Mouse (Mus musculus): ENCODE measurements around the gene Arntl. TPM values are rescaled to one million over a fixed set of nuclear protein-coding genes. Genes with fewer than 3 reads are reported as not detected.

The Arntl gene
- polyA plus RNA-seq, 1 experiment from 2014 or later = 10.7 TPM

DNA sequence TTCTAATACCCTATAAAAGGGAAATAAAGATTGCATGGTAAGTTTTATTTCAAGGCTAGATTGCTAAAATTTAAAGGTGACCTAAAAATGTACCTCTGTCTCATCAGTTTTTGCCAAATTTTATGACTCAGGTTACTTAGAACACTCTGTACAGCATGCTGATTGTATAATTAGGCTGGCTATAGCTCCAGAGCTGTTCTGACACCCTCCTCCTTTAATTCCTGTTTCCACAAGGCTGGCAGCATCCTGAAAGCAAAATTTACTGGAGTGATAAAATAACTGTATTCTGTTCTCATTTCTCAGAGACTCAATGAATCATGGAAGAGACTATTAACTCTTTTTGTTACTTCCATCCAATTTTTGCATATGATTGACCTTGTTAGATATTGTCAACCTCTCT, 126.8 kb downstream of the Arntl start:
- no peak overlapping the region for H3K4me2 ChIP-seq
- no peaks in the 10 kb centered on the region for H3K9me3 ChIP-seq
- no peak overlapping the region for H3K4me3 ChIP-seq (replicated peaks)
- H3K9ac ChIP-seq = no peak overlapping the region
- H3K36me3 ChIP-seq = no peaks in the 10 kb centered on the region
- ATAC-seq (ENCODE audit: insufficient read depth, low FRiP score, low read depth) = no peak
- H3K27me3 ChIP-seq (replicated peaks) = no peaks in the 10 kb centered on the region
- H3K4me1 ChIP-seq = no peaks in the 10 kb centered on the region
- no peak overlapping the region for H3K27ac ChIP-seq

GRCm38 (mm10) chr7:113335250-113335649, 128.0 kb downstream of the Arntl start:
- H3K4me2 ChIP-seq = no peak overlapping the region
- H3K9me3 ChIP-seq = no peaks in the 10 kb centered on the region
- H3K4me1 ChIP-seq = no peaks in the 10 kb centered on the region
- H3K27ac ChIP-seq = no peak overlapping the region
- ATAC-seq (ENCODE audit: insufficient read depth, low FRiP score, low read depth) = no peak
- no peaks in the 10 kb centered on the region for H3K36me3 ChIP-seq
- no peaks in the 10 kb centered on the region for H3K27me3 ChIP-seq (replicated peaks)
- H3K9ac ChIP-seq = no peak overlapping the region
- WGBS = 79% methylated on average over 8 of the region's 8 CpGs
- H3K4me3 ChIP-seq (replicated peaks) = no peak overlapping the region

GRCm38 (mm10) chr7:113347271-113347670, 140.0 kb downstream of the Arntl start:
- Histone ChIP-seq H3K27ac (no peak overlapping the region), H3K36me3 (no peaks in the 10 kb centered on the region), H3K4me1 (no peaks in the 10 kb centered on the region), H3K9ac (no peak overlapping the region), H3K4me3 (replicated peaks) (no peak overlapping the region), H3K27me3 (replicated peaks) (no peaks in the 10 kb centered on the region), H3K4me2 (no peak overlapping the region), H3K9me3 (no peaks in the 10 kb centered on the region)
- ATAC-seq (ENCODE audit: insufficient read depth, low FRiP score, low read depth) = no peak
- WGBS = 33% methylated on average over 4 of the region's 4 CpGs

DNA sequence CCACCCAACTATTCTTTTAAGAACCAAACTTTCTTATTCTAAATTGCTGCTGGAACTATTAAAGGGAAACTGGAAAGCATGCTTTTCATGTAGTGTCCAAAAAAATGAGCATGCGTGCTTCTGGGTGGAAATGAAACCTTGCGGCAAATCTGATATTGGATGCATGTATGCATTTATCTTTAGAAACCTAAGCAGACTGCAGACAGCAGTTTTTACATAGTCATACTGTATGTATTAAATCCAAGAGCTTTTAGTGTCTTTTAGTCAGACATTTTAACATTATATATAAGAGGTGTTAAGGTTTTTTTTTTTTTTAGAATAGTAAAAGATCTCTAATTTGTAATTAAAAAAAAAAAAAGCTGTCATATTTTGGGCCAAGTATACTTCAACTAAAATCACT, 140.4 kb downstream of the Arntl start:
- H3K9ac ChIP-seq = no peak overlapping the region
- H3K36me3 ChIP-seq = no peaks in the 10 kb centered on the region
- ATAC-seq (ENCODE audit: insufficient read depth, low FRiP score, low read depth) = no peak
- no peaks in the 10 kb centered on the region for H3K4me1 ChIP-seq
- no peaks in the 10 kb centered on the region for H3K9me3 ChIP-seq
- H3K4me3 ChIP-seq (replicated peaks) = no peak overlapping the region
- no peaks in the 10 kb centered on the region for H3K27me3 ChIP-seq (replicated peaks)
- WGBS = 84% methylated on average over 2 of the region's 2 CpGs
- H3K27ac ChIP-seq = no peak overlapping the region
- H3K4me2 ChIP-seq = no peak overlapping the region

GRCm38 (mm10) chr7:113349089-113349488, 141.8 kb downstream of the Arntl start:
- no peaks in the 10 kb centered on the region for H3K4me1 ChIP-seq
- no peak for ATAC-seq (ENCODE audit: insufficient read depth, low FRiP score, low read depth)
- H3K27ac ChIP-seq = no peak overlapping the region
- no peak overlapping the region for H3K4me2 ChIP-seq
- H3K9ac ChIP-seq = no peak overlapping the region
- H3K36me3 ChIP-seq = no peaks in the 10 kb centered on the region
- H3K4me3 ChIP-seq (replicated peaks) = no peak overlapping the region
- H3K27me3 ChIP-seq (replicated peaks) = no peaks in the 10 kb centered on the region
- 57% methylated on average over 1 of the region's 1 CpGs for WGBS
- no peaks in the 10 kb centered on the region for H3K9me3 ChIP-seq

Other genes with a start within 250 kb of the Arntl start
- gene Btbd10, start 161.9 kb downstream of the Arntl start, polyA plus RNA-seq (2015; fragmentation: Nextera tagmentation; extraction: Ambion mirVana) = 18.9 and 22.3 TPM in 2 replicates
- gene Pth, start 181.1 kb downstream of the Arntl start, polyA plus RNA-seq (2015; fragmentation: Nextera tagmentation; extraction: Ambion mirVana) = not detected in 2 replicates